Mouse (Mus musculus) 3134 (cell line): ENCODE measurements around the gene Galnt2.

ENCODE experiments used
- DNase-seq: peaks from one replicate; pipeline ENCODE4 v3.0.0-alpha.2; 2011; ENCODE audit warnings: low spot score; ENCODE audit not compliant: insufficient read length; ENCODE audit errors: extremely low read depth

Galnt2 gene

DNA sequence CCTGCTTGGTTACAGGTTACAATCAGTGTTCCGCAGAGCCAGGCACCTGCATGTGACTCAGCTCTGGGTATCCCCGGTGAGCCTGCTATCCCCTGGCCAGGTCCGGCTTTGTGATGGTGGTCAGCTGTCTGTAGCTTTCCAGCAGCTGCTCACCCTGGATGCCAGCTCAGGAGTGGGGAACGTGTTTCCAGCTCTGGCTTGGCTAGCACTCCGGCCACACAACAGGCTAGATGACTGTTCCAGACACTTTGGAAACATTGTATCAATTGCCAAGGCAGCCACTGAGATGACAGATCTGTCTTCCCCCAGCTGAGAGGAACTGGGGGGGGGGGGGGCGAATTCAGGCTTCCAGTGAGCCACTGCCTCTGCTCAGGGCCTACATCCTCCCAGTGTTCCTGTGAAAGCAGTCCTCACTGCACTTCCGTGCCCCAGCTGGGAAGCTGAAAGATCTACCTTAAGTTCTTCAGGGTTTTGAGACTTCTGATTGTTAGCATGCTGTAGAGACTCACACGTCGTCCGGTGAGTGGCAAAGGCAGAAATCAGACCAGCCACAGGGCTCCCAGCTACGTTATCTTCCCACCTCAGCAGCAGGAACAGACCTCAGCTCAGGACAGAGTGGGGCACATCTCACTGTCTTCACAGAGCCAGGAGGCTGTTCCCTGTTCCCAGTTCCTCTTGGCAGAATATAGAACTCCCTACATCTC lies 87.6 kb downstream of the Galnt2 start:
- DNase-seq: no peak

DNA sequence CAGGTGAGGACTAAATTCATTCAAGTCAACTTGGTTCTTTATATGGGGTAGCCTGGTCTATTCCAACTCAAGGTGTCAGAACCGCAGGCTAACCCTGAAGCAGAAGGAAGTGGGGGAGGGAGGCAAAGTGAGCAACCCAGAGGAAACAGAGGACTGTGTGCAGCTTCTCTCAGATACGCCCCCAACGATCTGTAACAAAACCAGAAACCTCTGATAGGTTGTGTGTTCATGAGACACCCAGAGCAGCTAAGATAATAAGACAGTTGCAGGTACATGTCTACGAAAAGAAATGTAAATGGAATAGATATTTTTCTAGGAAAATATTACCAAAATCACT lies 88.1 kb downstream of the Galnt2 start:
- DNase-seq: no peak

GRCm38 (mm10) chr8:124321227-124321840 lies 90.1 kb downstream of the Galnt2 start:
- no peak for DNase-seq

DNA sequence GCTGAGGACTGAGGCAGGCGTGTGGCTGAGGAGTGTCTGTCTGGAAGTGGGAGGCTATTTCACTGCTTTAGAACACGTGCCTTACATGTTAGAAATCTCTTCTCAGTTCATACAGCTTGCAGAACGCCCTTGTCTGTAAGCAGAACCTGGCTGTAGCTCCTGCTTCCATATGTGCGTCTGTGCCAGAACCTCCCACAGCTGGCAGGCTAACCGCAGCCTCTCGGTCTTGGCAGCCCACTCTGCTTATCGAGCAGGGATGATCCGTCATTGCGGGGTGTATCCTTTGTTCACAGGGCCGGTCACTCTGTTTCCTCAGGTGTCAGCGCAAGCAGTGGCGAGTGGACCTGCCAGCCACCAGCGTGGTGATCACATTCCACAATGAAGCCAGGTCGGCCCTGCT lies 92.2 kb downstream of the Galnt2 start:
- DNase-seq: no peak

DNA sequence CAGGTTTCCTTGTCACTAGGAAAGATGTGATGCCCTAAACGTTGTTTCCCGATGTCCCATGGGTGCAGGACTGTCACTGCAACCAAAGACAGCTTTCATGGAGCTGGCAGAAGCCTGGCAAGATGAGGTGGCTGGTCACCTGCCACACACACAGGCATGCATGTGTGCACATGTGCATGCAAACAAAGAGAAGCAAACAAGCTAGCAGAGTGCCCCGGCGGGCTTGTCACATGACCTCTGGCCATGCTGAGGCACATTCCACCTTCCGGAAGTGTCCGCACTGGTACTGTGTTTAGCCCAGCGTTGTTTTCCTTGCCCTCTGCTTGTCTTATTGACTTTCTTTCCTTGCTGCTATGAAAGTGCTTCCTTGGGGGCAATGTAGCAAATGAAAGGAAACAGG lies 97.1 kb downstream of the Galnt2 start:
- DNase-seq: no peak

GRCm38 (mm10) chr8:124329690-124330089 lies 98.5 kb downstream of the Galnt2 start:
- DNase-seq: no peak

DNA sequence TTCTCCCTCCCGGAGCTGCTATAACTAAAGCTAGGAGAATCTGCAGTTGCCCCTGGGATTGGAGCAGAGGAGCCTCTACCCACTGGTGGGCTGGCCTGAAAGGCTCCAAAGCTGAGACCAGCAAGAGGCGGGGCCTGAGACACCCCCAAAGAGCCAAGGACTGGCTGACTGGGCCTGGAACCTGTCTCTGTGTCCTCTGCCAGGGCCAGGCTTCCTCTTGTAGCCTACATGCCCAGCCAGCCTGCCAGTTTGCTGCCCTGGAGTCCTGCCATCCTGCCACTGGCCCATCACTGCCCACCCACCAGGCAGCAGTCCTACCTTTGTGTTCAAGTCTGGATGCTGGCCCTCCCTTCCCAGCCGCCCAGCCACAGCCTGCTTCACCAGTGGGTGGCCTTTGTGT lies 99.2 kb downstream of the Galnt2 start:
- peak; percentile 58 for DNase-seq

- DNase-seq: peak; percentile 64
These were observed 99.9 kb downstream of the Galnt2 start for GRCm38 (mm10) chr8:124331094-124331493.

GRCm38 (mm10) chr8:124331706-124332105 lies 100.5 kb downstream of the Galnt2 start:
- DNase-seq: peak; percentile 62

DNA sequence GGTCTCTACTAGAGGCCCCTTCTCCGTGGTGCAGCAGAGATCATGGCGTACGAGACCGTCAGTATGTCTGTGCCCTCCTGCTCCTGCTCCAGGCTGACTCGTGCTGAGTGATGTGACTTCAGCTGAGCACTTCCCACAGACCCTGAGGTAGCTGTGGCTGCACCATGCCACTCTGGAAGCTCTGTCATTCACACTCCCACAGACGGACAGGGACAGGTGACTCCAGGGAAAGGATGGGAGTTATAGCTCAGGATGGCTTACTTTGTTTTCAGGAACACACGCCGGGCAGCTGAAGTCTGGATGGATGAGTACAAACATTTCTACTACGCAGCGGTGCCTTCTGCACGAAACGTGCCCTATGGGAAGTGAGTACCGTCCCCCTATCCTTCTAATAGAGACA lies 105.1 kb downstream of the Galnt2 start:
- DNase-seq: no peak

DNA sequence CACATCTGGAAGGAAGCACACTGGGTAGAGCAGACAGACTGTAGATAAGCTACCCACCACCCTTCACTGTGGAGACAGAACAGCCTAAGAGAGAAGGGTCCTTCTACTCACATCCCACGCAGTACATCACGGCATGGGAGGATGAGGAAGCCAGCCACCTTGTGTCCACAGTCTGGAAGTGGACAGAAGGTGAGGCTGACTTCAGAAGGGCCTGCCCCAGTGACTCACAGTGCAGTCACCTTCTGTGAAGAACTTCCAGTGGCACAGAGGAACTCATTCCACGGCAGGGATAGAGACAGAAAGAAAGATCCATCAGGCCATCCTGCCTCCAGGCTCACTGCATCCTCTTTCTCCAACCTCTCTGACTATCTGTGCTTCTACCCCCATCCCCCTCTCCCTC lies 108.6 kb downstream of the Galnt2 start:
- no peak for DNase-seq

- DNase-seq: peak; percentile 33
These were observed 109.3 kb downstream of the Galnt2 start for GRCm38 (mm10) chr8:124340360-124341068.

GRCm38 (mm10) chr8:124343151-124343550 lies 112.0 kb downstream of the Galnt2 start:
- no peak for DNase-seq

GRCm38 (mm10) chr8:124343991-124344390 lies 112.8 kb downstream of the Galnt2 start:
- DNase-seq: no peak

DNA sequence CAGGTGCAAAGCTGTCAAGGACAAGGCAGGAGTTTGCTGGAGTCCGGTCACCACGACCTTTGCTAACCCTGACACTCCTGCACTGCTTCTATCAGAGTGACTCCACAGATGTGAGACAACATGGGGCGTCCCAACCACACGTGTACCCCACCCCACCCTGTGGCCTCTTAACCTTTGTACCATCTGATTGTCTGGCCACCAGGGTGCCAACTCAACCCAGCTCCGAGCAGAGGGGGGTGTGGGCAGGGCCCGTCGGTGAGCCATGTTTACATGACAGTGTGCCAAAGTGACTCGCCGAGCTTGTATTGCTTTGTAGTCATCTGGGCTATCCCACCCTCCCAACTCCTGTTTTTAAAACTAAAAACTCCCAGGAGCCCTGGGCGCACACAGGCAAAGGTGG lies 113.9 kb downstream of the Galnt2 start:
- DNase-seq: no peak

DNA sequence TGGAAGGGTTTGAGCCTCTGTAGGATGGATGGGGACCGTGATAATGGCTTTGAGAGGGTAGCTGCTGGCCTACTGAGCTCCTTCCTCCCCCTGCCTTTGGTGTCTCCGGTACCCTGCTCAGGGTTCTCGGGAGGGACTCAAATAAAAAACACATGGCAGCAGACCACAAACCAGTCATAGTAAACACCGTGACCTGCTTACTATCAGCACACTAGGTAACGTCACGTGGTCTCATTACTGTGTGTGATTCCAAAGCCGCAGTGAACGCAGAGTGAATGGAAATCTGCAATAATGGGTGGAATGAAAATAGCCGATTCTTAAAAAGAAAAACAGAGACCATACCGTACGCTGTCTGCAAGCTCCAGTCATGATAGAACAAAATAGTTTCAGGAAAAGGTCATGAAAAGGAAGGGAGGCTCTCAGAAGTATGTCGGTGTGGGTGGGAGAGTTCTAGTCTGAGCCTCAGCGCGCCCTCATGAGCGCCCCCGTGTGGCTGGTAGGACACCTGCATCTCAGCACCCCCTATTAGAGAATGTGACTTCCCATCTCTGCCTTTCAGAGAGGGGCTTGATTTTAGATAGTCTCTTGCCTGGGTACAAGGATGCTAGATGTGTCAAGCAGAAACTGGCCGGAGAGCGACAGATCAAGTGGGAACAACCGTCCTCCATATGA lies 115.8 kb downstream of the Galnt2 start:
- DNase-seq: no peak

GRCm38 (mm10) chr8:124348087-124348486 lies 116.9 kb downstream of the Galnt2 start:
- DNase-seq: no peak

DNA sequence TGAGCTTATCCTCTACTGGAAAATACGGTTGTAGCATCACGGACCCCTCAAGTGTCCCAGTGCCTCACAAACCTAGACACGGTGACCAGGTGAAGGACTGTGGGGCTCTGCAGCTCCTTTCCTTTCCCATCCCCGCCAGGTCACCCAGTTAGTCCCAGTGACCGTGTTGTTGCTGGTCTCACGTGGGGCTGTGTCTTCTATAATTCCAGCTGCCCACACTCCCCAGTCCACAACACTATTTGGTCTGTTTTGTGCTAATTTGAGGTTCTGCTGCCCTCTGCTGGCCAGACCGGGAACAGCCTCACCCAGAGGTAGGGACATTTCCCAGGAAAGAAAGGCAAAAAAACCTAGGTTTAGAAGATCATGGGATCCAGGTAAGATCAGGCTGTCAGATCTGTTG lies 118.5 kb downstream of the Galnt2 start:
- DNase-seq: peak; percentile 38

DNA sequence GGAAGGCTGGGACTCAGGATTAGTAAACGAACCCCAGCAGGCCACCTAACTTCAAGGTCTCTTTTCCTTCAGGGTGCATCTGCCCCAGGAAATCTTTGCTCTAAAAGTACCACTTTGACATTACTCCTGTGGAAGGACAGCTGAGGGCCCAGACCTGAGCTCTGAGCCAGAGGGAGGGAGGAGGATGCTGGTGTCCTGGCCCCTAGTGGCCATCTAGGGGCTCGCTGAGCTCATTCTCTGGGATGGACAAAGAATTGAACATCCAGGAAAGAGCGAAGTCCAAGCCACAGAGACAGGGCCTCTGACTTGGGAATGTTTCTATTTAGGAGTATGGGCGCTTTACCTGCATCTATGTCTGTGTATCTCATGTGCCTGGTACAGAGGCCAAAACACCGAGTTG lies 120.4 kb downstream of the Galnt2 start:
- DNase-seq: no peak

GRCm38 (mm10) chr8:124360911-124361310 lies 129.7 kb downstream of the Galnt2 start:
- no peak for DNase-seq

DNA sequence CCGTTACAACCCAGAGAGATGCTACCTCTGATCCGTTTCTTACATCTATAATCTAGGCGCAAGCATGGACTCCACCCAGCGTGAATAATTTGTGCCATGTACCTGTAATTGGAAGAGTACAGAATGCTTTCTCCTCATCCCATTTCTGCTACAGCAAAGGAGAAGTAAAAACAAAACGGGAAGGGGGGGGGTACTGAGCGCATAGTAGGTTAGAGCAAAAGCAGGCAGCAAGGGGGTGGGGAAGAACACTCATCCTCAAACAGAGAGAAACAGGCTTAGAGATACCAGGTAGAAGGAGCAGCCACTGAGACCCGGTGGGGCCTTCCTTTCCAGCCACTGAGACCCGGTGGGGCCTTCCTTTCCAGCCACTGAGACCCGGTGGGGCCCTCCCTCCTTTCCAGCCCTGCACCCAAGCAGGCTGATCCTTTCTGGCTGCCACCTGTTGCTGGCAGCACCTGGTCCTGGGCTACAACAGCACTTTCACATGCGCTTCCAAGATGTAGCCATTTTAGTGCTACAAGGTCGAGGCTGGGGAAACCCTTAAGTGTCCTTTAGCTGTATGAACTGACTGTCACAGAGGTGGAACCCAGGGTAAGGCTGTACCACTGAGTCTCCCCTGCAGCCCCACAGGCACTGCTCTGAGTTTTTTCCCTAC lies 130.7 kb downstream of the Galnt2 start:
- no peak for DNase-seq
